Mouse (Mus musculus) G1E (cell line): ENCODE data around the gene 4930519G04Rik.
"Not testable (repeated sequence)": the region's sequence is repeated elsewhere in the genome, so short reads cannot be mapped to it uniquely, and the experiment has no call there.

ENCODE experiments used
- CTCF ChIP-seq: IDR thresholded peaks from 2 replicates; pipeline ENCODE4 v1.5.1; 2012; ENCODE audit warnings: low read depth, low read length, inconsistent platforms, mixed read lengths
- GATA1 ChIP-seq: IDR thresholded peaks from 2 replicates; pipeline ENCODE4 v1.6.1; 2012; ENCODE audit warnings: borderline replicate concordance, low read length, inconsistent platforms, mixed read lengths

DNA sequence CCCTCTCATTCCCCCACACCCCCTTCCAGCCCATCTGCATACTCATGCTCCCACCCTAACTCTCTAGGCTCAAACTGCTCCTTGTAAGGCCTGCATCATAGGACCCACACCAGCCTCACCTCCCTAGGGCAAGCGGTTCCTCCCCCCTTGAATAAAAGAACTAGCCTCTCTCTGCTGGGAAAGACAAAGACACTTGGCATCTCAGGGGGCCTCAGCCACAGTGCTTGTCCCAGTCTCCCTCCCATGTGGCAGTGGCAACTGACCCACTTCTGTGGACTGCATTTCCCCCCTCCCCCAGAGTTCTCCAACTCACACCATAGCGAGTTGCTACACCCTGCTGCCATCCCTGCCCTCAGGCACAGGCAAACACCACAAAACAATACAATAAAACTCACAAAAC lies 9.1 kb upstream of the 4930519G04Rik start:
- TF ChIP-seq CTCF, GATA1: not testable (repeated sequence)
